Mouse (Mus musculus): ENCODE data around the gene Hax1.
A peak's percentile ranks its signal among the peaks of the same experiment; 100 is the strongest.

Hax1 gene

DNA sequence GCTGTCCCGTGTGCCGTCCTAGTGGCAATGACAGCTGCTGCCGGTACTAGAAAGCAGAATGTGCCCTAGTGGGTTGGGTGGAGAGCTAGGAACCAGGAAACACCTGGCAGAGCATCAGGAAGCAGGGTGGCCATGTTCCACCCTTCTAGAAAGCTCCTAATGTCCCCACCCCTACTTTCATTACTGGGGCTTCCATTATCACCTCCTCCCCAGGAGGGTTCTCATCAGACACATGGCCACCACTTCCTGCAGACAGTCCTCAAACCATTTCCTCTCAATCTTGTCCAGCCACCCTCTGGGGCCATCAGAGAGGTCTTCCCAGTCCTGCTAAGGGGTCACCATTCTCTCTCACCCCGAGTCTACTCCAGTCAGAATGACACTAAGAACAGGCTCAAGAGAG is 37.1 kb downstream of the Hax1 start:
- DNase-seq, result no peak

DNA sequence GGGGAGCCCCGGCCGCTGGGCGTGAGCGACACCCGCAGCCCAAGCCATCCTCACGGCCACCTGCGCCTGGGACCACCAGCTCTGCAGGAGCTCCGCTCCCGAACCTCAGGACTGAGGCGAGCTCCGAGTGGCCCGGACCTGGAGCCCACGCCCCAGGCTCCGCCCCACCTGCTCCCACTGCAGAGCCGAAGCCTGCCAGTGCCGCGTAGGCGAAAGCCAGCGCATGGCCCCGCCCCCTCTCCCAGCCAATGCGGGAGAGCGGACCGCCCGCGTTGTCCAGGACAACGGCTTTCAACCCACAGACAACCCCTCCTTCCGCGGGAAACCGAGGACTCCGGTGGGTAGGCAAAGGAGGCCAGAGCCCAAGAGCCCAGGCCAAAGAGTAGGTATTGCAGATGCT is 38.1 kb downstream of the Hax1 start:
- DNase-seq, result peak; percentile 94 to 97

DNA sequence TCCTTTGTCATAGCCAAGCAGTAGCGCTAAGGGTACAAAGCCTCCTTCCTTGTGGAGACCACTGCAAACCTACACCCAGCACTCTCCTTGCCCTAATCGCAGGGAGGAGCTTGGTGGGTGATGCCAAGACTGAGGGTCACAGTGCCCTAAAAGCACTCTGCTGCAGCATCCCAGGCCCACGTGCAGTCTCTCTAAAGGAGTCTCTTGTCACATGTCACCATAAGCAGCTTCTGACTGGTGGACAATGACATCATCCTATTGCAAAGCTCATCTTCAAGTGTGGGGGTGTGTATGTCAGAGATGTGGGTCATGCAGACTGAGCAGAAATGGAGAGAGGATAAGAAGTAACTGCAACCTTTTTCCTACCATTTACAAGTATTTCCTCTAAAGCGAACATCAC is 39.1 kb downstream of the Hax1 start:
- no peak for DNase-seq

DNA sequence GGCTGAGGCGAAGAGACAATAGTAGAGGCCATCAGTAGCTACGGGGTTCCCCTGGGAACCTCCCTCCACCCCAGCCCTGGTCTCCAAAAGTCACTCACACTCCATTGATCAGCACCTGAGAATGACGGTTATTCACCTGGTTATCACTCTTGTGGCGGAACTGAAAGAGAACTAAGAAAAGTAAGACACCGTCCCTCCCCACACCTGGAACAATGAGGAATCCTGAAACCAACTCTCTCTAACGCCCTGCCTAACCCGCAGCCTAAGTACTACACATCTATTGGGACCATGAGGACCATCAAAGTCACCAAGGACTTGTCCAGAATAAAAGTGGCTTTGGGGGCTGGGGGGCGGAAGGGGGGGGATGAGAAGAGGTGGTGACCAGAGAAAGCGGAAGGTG is 40.7 kb downstream of the Hax1 start:
- no peak for DNase-seq

DNA sequence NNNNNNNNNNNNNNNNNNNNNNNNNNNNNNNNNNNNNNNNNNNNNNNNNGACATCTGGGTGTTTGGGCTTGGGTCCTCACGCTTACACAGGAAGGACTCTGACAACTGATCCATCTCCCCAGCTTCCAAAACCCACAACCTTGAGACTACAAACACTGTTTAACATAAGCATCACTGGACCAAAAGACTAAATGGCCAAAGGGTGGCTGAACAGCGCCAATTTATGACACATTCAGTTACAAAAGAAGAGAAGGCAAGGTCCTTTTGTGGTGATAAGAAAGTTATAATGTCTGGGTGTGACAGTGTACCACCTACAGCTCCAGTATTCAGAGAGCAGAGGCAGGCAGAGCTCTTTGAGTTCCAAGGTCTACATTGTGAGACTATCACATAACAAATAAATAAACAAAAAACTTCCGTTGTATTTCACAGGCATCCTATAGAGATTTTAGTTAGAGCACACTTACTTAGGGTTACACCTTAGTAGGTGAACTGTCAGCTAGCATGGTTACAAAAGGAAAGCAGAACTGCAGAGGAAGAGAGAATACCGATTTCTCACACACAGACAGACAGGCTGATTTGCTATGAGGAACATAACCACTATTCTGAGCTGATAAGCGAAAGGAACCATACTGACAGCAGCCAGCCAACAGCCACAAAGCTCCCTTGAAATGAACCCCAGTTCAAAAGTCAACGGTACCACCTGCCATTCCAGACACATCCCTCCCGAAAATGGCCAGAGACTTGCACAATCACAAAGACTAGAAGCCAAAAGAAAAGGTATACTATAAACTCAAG is 42.2 kb downstream of the Hax1 start:
- DNase-seq, result no peak

DNA sequence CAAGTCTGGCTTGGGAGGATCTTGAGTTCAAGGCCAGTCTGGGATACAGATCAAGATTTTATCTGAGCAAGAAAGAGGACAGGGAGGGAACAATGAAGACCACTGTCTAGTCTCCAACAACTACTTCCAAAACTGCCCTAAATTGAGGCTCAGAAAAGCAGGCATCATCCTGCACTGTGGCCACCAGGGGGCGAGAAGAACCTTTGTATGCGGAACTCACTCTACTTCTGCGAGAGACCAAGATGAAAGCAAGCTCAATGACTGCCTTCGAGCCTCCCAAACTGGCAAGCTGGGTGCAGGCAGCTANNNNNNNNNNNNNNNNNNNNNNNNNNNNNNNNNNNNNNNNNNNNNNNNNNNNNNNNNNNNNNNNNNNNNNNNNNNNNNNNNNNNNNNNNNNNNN is 45.2 kb downstream of the Hax1 start:
- DNase-seq, result peak; percentile 79 to 89

DNA sequence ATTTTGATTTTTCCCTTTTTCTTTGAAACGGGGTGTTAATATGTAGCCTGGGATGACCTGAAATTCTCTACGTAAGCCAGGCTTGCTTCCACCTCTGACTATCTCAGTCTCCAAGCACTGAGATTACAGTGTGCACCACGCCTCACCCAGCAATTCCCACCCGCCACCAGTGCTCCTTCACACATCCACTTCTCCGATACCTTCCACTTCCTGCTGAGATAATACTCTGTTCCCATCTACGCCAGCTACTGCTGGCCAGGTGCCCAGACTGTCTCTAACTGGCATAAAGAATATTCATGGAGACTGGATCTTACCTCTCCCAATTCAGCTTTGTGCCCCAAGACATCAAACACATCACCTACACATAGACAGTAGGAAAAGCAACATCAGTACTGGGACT is 49.9 kb downstream of the Hax1 start:
- peak in 1 of 2 experiments; percentile 22 for DNase-seq

DNA sequence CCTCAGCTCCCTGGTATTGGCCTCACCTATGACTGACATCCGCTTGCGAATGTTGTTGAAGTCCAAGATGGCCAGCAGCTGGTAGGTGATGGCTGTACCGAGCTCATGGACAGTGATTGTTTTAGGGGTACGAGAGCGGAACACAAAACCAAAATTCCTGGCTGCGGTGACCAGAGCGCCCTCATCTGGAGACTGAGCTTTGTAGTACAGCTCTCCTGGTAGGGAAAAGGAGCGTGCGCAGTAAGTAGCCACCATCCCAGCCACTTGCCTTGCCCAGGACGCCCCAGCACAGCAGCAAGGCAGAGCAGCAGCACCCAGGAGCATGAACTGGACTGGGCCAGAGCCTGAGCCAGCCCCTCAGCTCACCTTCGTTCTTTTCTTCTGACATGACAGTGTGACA is 50.6 kb downstream of the Hax1 start:
- peak in 1 of 2 experiments; percentile 20 for DNase-seq
